Mouse (Mus musculus) urinary bladder, adult 2 months (tissue): ENCODE results near the gene Gpatch2. TPM values are rescaled to one million over a fixed set of nuclear protein-coding genes. Genes with fewer than 3 reads are reported as not detected.

Experiments used
- DNase-seq: peaks from one replicate; pipeline ENCODE4 v3.0.0; 2022; ENCODE audit warnings: low spot score
- polyA plus RNA-seq: library from polyadenylated mRNA; depleted of rRNA; stranded (reverse); fragments of >200 nt; gene quantifications from 2 replicates; pipeline ENCODE4 v1.2.3, GENCODE M21; 2012

The Gpatch2 gene
- polyA plus RNA-seq, 1 experiment = 14.3 TPM

- DNase-seq = no peak
These were observed 29.4 kb downstream of the Gpatch2 start for GRCm38 (mm10) chr1:187244734-187245133.

DNA sequence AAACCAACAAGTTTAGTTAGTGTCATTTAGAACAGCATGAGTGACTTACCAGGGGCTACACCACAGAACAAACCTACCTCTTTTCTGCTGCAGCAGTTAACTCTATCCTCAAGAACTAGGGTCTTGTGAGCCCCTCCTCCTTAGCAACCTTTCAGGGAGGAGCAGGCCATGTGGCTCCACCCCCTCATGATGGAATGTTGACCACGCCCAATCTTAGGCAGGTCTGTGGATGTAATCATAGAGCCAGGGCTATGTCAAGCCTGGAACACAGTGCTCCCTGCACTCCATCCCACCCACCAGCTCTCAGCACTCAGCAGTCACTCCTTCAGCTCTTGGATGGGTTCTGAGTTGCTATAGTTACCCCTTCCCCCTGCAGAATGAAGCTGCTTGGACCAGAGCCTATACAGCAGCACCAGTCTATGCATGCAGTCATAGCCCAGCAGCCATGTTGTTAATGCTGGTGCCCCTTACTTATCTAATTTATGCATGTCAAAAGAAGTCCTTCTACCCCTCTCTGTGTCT is 35.5 kb downstream of the Gpatch2 start:
- DNase-seq = no peak

DNA sequence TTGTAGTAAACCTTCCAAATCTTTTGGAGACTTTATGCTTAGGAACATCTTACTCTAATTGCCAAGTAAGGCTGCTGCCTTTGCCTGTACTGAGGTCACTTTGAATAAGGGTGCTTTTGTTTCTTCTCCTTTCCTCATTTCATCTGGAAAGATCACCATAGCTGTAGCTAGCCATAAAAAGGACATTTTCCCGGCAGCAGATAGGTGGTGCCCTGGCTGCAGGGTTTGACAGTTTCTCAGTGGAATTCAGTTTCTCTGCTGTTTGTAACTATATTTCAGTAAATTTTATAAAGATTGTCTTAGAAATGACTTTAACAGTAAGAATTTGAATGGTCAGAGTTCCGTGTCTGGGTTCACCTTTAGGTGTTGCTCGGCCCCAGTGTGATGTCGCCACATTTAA is 43.4 kb downstream of the Gpatch2 start:
- no peak for DNase-seq

DNA sequence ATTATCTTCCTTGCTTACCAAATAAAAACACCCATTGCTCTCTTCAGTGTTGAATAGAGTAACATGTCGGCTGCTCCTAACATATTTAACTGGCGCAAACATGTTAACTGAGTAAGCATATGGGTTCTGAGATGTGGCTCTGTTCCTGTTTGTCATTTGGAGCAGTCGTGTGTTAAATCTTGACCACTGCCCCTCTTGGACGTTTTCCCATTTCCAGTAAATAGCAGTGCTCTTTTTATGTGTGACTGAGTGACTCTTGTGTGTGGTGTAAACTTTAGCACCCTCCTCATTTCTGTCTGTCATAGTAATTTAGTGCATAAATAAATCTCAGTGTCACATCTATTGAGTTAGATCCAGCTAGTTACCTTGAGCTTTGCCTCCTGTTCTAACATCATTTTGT is 52.3 kb downstream of the Gpatch2 start:
- DNase-seq = no peak

DNA sequence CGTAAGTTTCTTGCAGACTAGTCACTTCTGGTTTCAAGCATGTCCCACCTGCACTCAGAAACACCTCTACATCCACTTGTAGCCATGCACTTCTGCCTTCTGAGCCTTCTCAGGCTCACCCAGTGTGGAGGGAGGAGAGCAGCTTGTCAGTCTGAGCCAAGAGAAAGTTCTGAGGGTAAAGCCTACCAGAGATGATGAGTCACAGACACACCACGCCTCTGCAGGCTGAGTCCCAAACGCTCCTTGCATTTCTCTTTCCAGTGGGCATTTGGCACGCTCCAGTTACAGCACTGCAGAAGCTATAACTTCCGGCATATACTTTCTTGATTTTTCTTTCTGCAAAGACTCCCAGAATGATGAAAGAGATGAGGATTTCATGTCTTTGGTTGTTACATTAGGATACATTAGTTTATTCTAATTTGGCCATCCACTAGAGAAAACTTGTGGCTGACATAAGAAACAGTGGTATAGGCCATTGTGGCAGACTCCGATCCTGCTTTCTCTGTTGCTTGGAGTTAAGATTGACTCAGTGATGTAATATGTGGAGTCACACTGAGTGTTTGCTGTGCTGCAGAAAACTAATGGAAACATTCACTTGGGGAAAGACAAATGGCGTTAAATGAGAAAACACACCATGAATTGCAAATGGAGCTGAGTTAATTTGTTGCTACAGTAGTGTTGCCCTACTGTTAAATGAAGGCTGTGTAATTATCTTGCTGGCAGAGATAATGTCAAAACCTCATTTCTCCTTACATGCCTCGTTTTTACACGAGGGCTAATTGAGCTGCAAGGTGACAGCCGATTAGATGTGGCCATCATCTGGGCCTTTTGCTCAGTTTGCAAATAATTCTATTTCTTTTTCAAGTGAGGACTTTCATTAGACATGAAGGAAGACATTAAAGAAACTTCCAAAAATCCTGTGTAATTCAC is 55.3 kb downstream of the Gpatch2 start:
- DNase-seq = no peak

GRCm38 (mm10) chr1:187277324-187277723 is 62.0 kb downstream of the Gpatch2 start:
- no peak for DNase-seq

GRCm38 (mm10) chr1:187278472-187278871 is 63.2 kb downstream of the Gpatch2 start:
- no peak for DNase-seq

GRCm38 (mm10) chr1:187279776-187280175 is 64.5 kb downstream of the Gpatch2 start:
- no peak for DNase-seq

DNA sequence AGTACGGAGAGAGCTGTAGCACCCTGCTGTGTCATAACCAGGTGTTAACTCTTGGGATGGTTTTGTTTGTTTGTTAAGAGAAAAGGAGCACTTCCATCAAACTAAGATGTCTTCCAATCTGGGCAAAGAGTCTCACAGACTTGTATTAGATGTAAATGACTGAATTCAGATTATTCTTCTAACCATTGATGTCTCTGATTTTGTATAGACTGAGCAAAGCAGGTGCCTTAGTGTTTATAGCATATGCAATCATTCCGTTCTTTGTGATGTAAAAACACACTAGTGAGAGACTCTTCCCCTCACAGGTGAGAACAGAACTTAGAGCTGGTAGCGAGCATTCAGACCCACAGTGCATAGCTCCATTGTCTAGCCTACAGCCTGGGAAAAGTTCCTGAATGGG is 67.0 kb downstream of the Gpatch2 start:
- DNase-seq = no peak

GRCm38 (mm10) chr1:187282804-187283203 is 67.5 kb downstream of the Gpatch2 start:
- no peak for DNase-seq

DNA sequence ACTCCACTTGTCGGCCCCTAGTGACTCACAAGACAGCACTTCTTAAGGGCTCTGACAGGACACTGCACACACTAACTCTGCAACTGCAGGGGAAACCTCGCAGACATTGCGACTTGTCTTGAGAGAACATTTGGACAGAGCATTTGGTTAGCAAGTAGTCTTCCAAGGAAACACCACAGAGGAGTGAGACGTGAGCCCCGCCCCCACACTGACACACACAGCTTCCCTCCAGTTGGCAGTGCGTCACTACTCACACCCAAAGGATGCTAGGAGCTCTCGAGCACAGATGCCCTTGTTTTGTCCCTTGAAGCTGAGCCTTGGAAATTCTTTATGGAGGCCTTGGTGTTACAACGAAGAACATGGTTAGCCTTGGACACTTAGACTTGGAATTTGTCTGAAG is 70.4 kb downstream of the Gpatch2 start:
- DNase-seq = no peak

GRCm38 (mm10) chr1:187286411-187286810 is 71.1 kb downstream of the Gpatch2 start:
- no peak for DNase-seq

DNA sequence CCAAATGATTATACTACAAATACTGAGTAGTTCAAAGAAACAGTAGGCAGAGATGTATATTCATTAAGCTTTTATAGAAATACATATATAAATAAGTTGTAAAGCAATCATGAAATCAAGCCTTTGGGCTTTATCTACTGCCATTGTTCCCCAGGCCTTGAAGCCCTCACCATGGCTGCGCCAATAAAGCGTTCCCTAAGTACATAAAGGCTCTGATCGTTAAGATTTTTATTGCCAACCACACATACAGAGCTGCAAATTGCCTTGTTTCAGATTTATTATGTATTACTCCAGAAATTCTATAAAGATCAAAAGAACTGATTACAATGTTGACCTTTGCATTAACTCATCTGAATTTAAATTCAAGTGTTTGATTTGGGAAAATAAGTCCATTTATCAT is 71.6 kb downstream of the Gpatch2 start:
- no peak for DNase-seq

DNA sequence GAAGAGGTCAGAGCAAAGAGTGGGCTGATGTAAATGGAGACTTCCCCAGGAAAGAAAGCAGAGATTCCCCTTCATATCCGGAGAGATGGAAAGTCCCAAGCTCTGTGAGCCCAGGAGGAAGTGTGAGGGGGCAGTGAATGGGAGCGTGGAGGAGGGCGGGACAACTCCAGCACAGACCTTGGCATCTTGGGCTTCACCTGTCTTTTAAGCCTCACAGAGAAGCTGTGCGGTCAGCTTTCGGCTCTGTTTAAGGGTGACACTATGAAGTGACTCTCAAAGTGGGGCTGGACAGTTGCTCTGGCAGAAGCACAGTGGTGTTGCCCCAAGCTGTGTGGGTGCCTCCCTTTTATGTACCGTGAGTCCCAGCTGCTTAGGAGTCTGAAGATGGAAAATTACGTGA is 74.9 kb downstream of the Gpatch2 start:
- no peak for DNase-seq

DNA sequence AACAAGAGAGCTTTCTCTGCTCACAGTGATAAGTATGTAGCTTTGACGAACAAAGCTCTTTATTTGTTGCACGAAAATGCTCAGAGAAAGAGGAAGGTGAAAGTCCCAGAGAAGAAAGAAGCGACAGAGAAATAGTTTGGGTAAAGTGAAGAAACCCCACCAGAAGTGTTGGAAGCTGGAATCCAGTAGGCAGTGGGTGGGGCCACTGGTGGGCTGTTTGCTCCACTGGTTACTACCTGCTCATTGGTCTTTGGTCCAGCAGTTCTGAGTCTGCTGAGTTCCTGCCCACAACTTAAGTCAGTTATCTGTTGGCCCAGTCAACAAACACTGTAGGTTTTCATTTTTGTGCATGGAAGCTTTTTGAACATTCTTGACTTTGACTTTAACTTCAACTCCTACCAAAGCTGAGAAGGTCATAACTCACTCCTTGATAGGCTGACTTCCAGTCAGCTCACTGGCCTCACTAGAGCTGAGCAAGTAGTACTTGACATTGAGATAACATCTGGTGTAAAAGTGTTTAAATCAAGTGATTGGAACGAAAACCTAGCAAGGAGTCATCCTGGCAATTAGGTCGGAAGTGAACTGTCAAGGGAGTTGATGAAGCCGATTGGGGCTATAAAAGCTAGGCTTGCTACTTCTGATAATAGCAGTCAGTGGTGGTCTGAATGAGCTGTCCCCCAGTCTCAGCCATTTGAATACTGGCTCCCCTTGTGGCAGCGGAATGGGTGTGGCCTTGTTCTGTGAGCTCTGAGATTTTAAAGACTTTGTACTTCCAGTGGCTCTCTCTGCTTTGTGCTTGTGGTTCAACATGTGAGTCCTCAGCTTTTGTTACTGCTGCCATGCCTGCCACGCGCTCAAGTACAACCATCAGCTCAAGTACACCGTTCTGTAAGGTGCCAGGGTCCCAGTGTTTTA is 76.4 kb downstream of the Gpatch2 start:
- DNase-seq = no peak

GRCm38 (mm10) chr1:187292395-187292749 is 77.1 kb downstream of the Gpatch2 start:
- no peak for DNase-seq

- no peak for DNase-seq
These were observed 77.9 kb downstream of the Gpatch2 start for GRCm38 (mm10) chr1:187293233-187293632.

DNA sequence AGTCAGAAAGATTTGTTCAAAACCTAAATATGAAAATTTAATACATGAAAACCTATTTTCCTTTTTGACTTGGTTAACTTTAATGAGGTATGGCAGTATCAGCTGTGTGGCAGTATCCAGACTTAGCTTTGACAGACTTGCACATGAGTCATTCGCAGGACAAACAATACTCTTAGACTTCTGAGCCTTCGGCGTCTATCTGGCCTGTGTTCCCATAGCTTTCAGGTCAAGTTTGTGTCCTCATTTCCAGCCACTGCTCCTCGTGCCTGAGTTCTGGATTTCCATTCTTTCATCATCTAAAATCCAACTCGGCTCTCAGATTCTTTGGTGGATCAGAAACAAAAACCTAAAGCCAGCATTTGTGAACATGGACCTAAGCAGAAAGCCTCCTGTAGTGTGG is 79.2 kb downstream of the Gpatch2 start:
- no peak for DNase-seq

GRCm38 (mm10) chr1:187295038-187295559 is 79.8 kb downstream of the Gpatch2 start:
- DNase-seq = no peak

- no peak for DNase-seq
These were observed 80.4 kb downstream of the Gpatch2 start for GRCm38 (mm10) chr1:187295711-187296110.

DNA sequence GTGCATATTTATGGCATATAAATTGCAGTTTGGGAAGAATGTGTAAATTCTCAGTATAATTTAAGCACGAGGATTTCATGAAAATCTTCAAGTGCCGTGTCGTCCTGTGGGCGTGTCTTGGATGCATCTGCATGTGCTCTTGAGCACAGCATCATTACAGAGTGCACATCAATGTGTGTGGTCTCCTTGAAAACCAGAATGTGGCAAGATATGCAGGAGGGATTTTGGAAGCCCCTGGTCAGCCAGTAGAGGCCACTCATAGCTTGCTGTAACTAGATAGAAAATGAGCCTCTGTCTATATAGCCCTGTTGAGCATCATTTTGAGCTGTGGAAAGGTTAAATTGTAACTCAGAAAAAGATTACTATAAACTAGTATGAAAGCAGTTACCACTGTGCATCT is 83.9 kb downstream of the Gpatch2 start:
- no peak for DNase-seq

GRCm38 (mm10) chr1:187300626-187301025 is 85.3 kb downstream of the Gpatch2 start:
- no peak for DNase-seq
